Mouse (Mus musculus) olfactory bulb, adult 2 months (tissue): ENCODE data around the gene St3gal3.

ENCODE experiments used
- CTCF ChIP-seq: fragments of 200-500 bp; IDR thresholded peaks from 2 replicates; pipeline ENCODE4 v1.5.1; 2012; ENCODE audit warnings: low read depth, mild to moderate bottlenecking, low read length, moderate library complexity; ENCODE audit not compliant: insufficient read depth
- POLR2A ChIP-seq: fragments of 200-500 bp; IDR thresholded peaks from 2 replicates; pipeline ENCODE4 v1.6.1; 2012; ENCODE audit warnings: mild to moderate bottlenecking, low read depth, low read length, moderate library complexity; ENCODE audit not compliant: insufficient read depth

DNA sequence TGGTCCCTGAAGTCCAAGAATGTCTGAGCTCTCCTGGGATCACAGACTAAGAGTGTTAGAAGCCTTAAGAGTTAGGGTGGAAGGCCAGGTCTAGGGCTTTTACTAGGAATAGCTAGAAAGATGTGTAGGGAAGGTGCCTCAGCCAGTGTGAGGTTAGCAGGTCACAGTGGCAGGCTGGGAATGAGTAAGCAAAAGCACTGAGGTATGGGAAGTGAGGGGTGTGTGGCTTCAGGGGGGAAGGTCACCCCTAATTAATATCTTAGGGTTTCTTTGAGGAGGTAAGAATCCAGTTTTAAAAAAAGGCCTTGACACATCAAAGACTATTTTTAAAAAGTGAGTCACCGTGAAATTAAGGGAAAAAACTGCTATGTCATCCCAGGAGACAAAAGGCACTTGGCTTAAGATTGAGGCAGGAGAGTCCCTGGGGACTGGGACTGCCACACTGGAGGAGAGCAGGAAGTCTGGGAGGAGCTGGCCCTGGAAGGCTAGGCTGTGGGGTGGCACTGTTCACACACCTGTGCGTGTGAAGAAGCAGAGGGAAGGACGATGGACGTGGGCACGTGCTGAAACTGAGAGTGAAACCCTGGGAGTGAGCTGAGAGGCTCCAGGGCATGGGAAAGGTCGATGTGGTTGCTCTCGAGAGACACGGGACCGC lies 72.8 kb downstream of the St3gal3 start:
- TF ChIP-seq POLR2A, result no peak
- no peak for TF ChIP-seq CTCF
